Mouse (Mus musculus) neural tube, embryonic 10.5 days (tissue): ENCODE measurements at regions not wholly inside any gene's neighbourhood (a gene's known extent, or its start where the extent isn't known, plus 50 kb on each side); places are given as distances from the start of the nearest gene placed in this dataset.

Experiments
- DNase-seq: peaks from one replicate; pipeline ENCODE4 v3.0.0-alpha.2; 2017; ENCODE audit warnings: low spot score; ENCODE audit errors: extremely low spot score

GRCm38 (mm10) chr5:4597471-4597870, 160.4 kb downstream of the Fzd1 start:
- DNase-seq: no peak

- DNase-seq: no peak
Measured at GRCm38 (mm10) chr5:4595010-4595409, 162.8 kb downstream of the Fzd1 start.

- no peak for DNase-seq
Measured at GRCm38 (mm10) chr5:4594562-4594961, 163.3 kb downstream of the Fzd1 start.

- DNase-seq: no peak
Measured at GRCm38 (mm10) chr5:4593638-4594381, 164.0 kb downstream of the Fzd1 start.

GRCm38 (mm10) chr5:4591721-4592120, 166.1 kb downstream of the Fzd1 start:
- no peak for DNase-seq

GRCm38 (mm10) chr5:4582702-4583475, 174.9 kb downstream of the Fzd1 start:
- DNase-seq: no peak

- no peak for DNase-seq
Measured at GRCm38 (mm10) chr5:4580185-4580839, 177.5 kb downstream of the Fzd1 start.

- no peak for DNase-seq
Measured at GRCm38 (mm10) chr5:4578856-4579255, 179.0 kb downstream of the Fzd1 start.

GRCm38 (mm10) chr5:4577179-4577578, 180.7 kb downstream of the Fzd1 start:
- no peak for DNase-seq

- DNase-seq: no peak
Measured at GRCm38 (mm10) chr5:4563862-4564261, 194.0 kb downstream of the Fzd1 start.

- no peak for DNase-seq
Measured at GRCm38 (mm10) chr5:4561661-4562060, 196.2 kb downstream of the Fzd1 start.

GRCm38 (mm10) chr5:4561139-4561470, 196.7 kb downstream of the Fzd1 start:
- no peak for DNase-seq

GRCm38 (mm10) chr5:4560370-4561138, 197.3 kb downstream of the Fzd1 start:
- no peak for DNase-seq

- no peak for DNase-seq
Measured at GRCm38 (mm10) chr5:4554972-4555371, 202.9 kb downstream of the Fzd1 start.

GRCm38 (mm10) chr5:4538572-4538971, 219.3 kb downstream of the Fzd1 start:
- DNase-seq: no peak

- DNase-seq: no peak
Measured at GRCm38 (mm10) chr5:4536790-4537189, 221.0 kb downstream of the Fzd1 start.

- no peak for DNase-seq
Measured at GRCm38 (mm10) chr5:4535951-4536350, 221.9 kb downstream of the Fzd1 start.

GRCm38 (mm10) chr5:4534512-4534911, 223.3 kb downstream of the Fzd1 start:
- no peak for DNase-seq

- DNase-seq: no peak
Measured at GRCm38 (mm10) chr5:4530236-4531067, 227.4 kb downstream of the Fzd1 start.

GRCm38 (mm10) chr5:4526042-4526815, 231.6 kb downstream of the Fzd1 start:
- DNase-seq: no peak
